Mouse (Mus musculus) intestine, postnatal 0 days (tissue): ENCODE measurements around the gene Camta1. TPM values are rescaled to one million over a fixed set of nuclear protein-coding genes. Genes with fewer than 3 reads are reported as not detected.
A peak's percentile ranks its signal among the peaks of the same experiment; 100 is the strongest.

Source experiments
- ATAC-seq: fragments of 200-750 bp; cut with Nextera tagmentation; 2 replicates; pipeline ENCODE4 v1.8.0; 2017; ENCODE audit warnings: mild to moderate bottlenecking, moderate TSS enrichment, moderate library complexity
- H3K27ac ChIP-seq: fragments of 300-500 bp; sonication (generic); 2 replicates; pipeline ENCODE4 v1.5.1; 2014; ENCODE audit warnings: mild to moderate bottlenecking, low read depth, low read length, moderate library complexity
- H3K27me3 ChIP-seq: fragments of 300-500 bp; sonication (generic); replicated peaks from 2 replicates; pipeline ENCODE4 v1.6.1; 2014; ENCODE audit warnings: low read length, mixed read lengths; ENCODE audit not compliant: control insufficient read depth, insufficient read depth
- H3K36me3 ChIP-seq: fragments of 300-500 bp; sonication (generic); 2 replicates; pipeline ENCODE4 v1.6.1; 2014; ENCODE audit warnings: mild to moderate bottlenecking, moderate library complexity; ENCODE audit not compliant: control insufficient read depth, insufficient read depth
- H3K4me1 ChIP-seq: fragments of 300-500 bp; sonication (generic); replicated peaks from 2 replicates; pipeline ENCODE4 v1.6.1; 2014; ENCODE audit warnings: antibody characterized with exemption, low read length, mixed read lengths; ENCODE audit not compliant: control insufficient read depth, insufficient read depth
- H3K4me2 ChIP-seq: fragments of 300-500 bp; sonication (generic); replicated peaks from 2 replicates; pipeline ENCODE4 v1.6.1; 2014; ENCODE audit warnings: low read depth, mild to moderate bottlenecking, moderate library complexity
- H3K4me3 ChIP-seq: fragments of 300-500 bp; sonication (generic); 2 replicates; pipeline ENCODE4 v1.5.1; 2014; ENCODE audit warnings: low read depth, low read length
- H3K9ac ChIP-seq: fragments of 300-500 bp; sonication (generic); 2 replicates; pipeline ENCODE4 v1.6.1; 2014; ENCODE audit warnings: mild to moderate bottlenecking, low read depth, low read length
- H3K9me3 ChIP-seq: fragments of 300-500 bp; sonication (generic); 2 replicates; pipeline ENCODE4 v1.6.1; 2016; ENCODE audit warnings: mixed run types; ENCODE audit not compliant: control insufficient read depth
- CTCF ChIP-seq: sonication (generic); IDR thresholded peaks from 2 replicates; pipeline ENCODE4 v1.5.1; 2016; ENCODE audit warnings: low read depth, mild to moderate bottlenecking, control low read depth, antibody characterized with exemption, moderate library complexity
- WGBS: fragments of 180-500 bp; shearing (Covaris S2); extraction: QIAGEN DNeasy Blood & Tissue Kit; methylation state at CpG from one replicate; pipeline ENCODE4 v1.1.7; 2014; 5-methylcytosine and 5-hydroxymethylcytosine counted together
- polyA plus RNA-seq: library from polyadenylated mRNA; unstranded; fragments of >200 nt; fragmentation: Nextera tagmentation; extraction: Ambion mirVana; gene quantifications from 2 replicates; pipeline ENCODE4 v1.2.1, GENCODE M21; 2015

The Camta1 gene
- polyA plus RNA-seq, 1 experiment from 2014 or later: 54.1 TPM

- H3K4me1 ChIP-seq: 0 out of 2 replicates have a peak, but pooled peaks cover 4% of the 10 kb centered on the region
- 46% methylated on average over 10 of the region's 10 CpGs for WGBS
- peak overlapping the region; percentile 74 for H3K4me3 ChIP-seq
- H3K27ac ChIP-seq: peak overlapping the region; percentile 90; the same call in 1 of the 2 replicates
- peak overlapping the region; percentile 76 for H3K4me2 ChIP-seq
- ATAC-seq: no peak
- no peak for TF ChIP-seq CTCF
- H3K36me3 ChIP-seq: no peaks in the 10 kb centered on the region
- H3K9me3 ChIP-seq: no peaks in the 10 kb centered on the region
- H3K9ac ChIP-seq: peak overlapping the region; percentile 66; the same call in 1 of the 2 replicates
- H3K27me3 ChIP-seq: no peaks in the 10 kb centered on the region
Measured at GRCm38 (mm10) chr4:150915181-150915906, 946.3 kb downstream of the Camta1 start.

- under 1% methylated on average over 48 of the region's 48 CpGs for WGBS
- no peaks in the 10 kb centered on the region for H3K36me3 ChIP-seq
Measured at GRCm38 (mm10) chr4:150914290-150914733, 947.4 kb downstream of the Camta1 start, which contains the start of the genes Park7 and Tnfrsf9. Park7 (minus strand) TSS chr4:150914437. Tnfrsf9 (plus strand) TSS chr4:150914562.

GRCm38 (mm10) chr4:150913743-150914142, 947.9 kb downstream of the Camta1 start:
- no peaks in the 10 kb centered on the region for H3K9me3 ChIP-seq
- H3K4me1 ChIP-seq: 0 out of 2 replicates have a peak, but pooled peaks cover 4% of the 10 kb centered on the region
- H3K27me3 ChIP-seq: no peaks in the 10 kb centered on the region
- WGBS: 13% methylated on average over 12 of the region's 12 CpGs
- no peak for ATAC-seq
- peak overlapping the region; percentile 76 for H3K4me2 ChIP-seq
- no peak for TF ChIP-seq CTCF
- no peaks in the 10 kb centered on the region for H3K36me3 ChIP-seq
- peak overlapping the region; percentile 66 for H3K9ac ChIP-seq
- H3K4me3 ChIP-seq: peak overlapping the region; percentile 74
- H3K27ac ChIP-seq: peak overlapping the region; percentile 90

More at GRCm38 (mm10) chr4:150914290-150914733, 947.4 kb downstream of the Camta1 start, which contains the start of the genes Park7 and Tnfrsf9:
- Histone ChIP-seq H3K4me1 (0 out of 2 replicates have a peak, but pooled peaks cover 4% of the 10 kb centered on the region), H3K4me3 (peak within 1 kb of the TSS; percentile 74), H3K27ac (peak within 1 kb of the TSS; percentile 90), H3K4me2 (peak within 1 kb of the TSS; percentile 76), H3K27me3 (no peaks in the 10 kb centered on the region), H3K9ac (peak within 1 kb of the TSS; percentile 66), H3K9me3 (no peaks in the 10 kb centered on the region)
- peak; percentile 91 for TF ChIP-seq CTCF
- peak; percentile 87 for ATAC-seq

GRCm38 (mm10) chr4:150910164-150910951, 951.3 kb downstream of the Camta1 start:
- Histone ChIP-seq H3K4me3 (peak overlapping the region; percentile 51), H3K9me3 (no peaks in the 10 kb centered on the region), H3K36me3 (peaks cover 10% of the 10 kb centered on the region), H3K4me2 (peak overlapping the region; percentile 69), H3K9ac (no peak overlapping the region), H3K27ac (peak overlapping the region; percentile 58), H3K4me1 (0 out of 2 replicates have a peak, but pooled peaks cover 4% of the 10 kb centered on the region), H3K27me3 (no peaks in the 10 kb centered on the region)
- TF ChIP-seq CTCF: peak; percentile 31; the same call in 1 of the 2 replicates
- peak; percentile 2; the same call in 1 of the 2 replicates for ATAC-seq
- 83% methylated on average over 19 of the region's 19 CpGs for WGBS

GRCm38 (mm10) chr4:150909451-150910156, 952.1 kb downstream of the Camta1 start:
- under 1% methylated on average over 56 of the region's 56 CpGs for WGBS
- peak; percentile 84 for ATAC-seq
- TF ChIP-seq CTCF: peak; percentile 46
- peak overlapping the region; percentile 52 for H3K9ac ChIP-seq
- H3K4me3 ChIP-seq: peak overlapping the region; percentile 51
- H3K27ac ChIP-seq: peak overlapping the region; percentile 83
- H3K9me3 ChIP-seq: no peaks in the 10 kb centered on the region
- H3K27me3 ChIP-seq: no peaks in the 10 kb centered on the region
- H3K36me3 ChIP-seq: peaks cover 15% of the 10 kb centered on the region
- H3K4me2 ChIP-seq: peak overlapping the region; percentile 69
- H3K4me1 ChIP-seq: no peaks in the 10 kb centered on the region
